Mouse (Mus musculus): ENCODE data around the gene C530008M17Rik. TPM values are rescaled to one million over a fixed set of nuclear protein-coding genes. Genes with fewer than 3 reads are reported as not detected.

Gene C530008M17Rik
- total and polyA plus RNA-seq, 3 experiments: 0.04 to 0.44 TPM; not detected in 1

DNA sequence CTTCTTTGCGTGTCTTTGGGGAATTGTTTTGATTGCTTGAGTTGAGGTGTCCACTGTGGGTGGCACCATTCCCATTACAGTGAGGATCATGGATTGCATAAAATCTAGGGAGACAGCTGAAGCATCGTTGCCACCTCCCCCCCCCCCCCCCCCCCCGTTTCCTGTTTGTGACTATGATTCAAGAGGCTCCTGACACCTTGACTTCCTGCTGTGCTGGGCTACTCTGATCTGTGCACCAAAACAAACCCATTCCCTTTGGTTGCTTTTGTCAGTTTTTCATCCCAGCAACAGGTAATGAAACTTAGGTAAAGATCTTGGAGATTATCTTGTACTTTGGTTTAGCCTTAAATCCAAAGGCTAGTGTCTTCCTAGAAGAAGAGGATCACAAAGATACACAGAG, 24.6 kb downstream of the C530008M17Rik start:
- in situ Hi-C loops (cut with MboI; ENCODE audit: low pct_ligation_motif_present, low pct_unique_long_range_greater_than_20kb, low sequenced_read_pairs): no loop called here
- H3K9me3 ChIP-seq (replicated peaks; ENCODE audit: low read length): no peaks in the 10 kb centered on the region
- no peaks in the 10 kb centered on the region for H3K36me3 ChIP-seq (replicated peaks in 1 of 2; ENCODE audit: control insufficient read depth in 1 of 2, insufficient read depth in 1 of 2, low read length in 1 of 2)

GRCm38 (mm10) chr5:76681895-76682656, 25.8 kb downstream of the C530008M17Rik start:
- Histone ChIP-seq H3K36me3 (replicated peaks in 1 of 2; ENCODE audit: control insufficient read depth in 1 of 2, insufficient read depth in 1 of 2, low read length in 1 of 2) (no peaks in the 10 kb centered on the region), H3K27me3 (replicated peaks) (no peaks in the 10 kb centered on the region), H3K4me3 (replicated peaks in 1 of 3; ENCODE audit: low read depth in 2 of 3, low read length in 2 of 3, poor library complexity in 1 of 3) (no peak overlapping the region), H3K4me2 (ENCODE audit: insufficient read depth, low read depth, poor library complexity, severe bottlenecking) (no peak overlapping the region), H3K79me2 (replicated peaks; ENCODE audit: control insufficient read depth, extremely low read depth, insufficient read depth, poor library complexity, severe bottlenecking) (no peaks in the 10 kb centered on the region), H3K9ac (ENCODE audit: insufficient read depth, low read depth) (no peak overlapping the region), H3K4me1 (ENCODE audit: control insufficient read depth in 1 of 2, insufficient read depth in 2 of 2) (no peaks in the 10 kb centered on the region), H3K9me3 (replicated peaks; ENCODE audit: low read length) (no peaks in the 10 kb centered on the region), H3K27ac (ENCODE audit: insufficient read depth, low read depth) (no peak overlapping the region)
- TF ChIP-seq MAX (IDR thresholded peaks at IDR 0.05; ENCODE audit: low read length) (no peak), ETS1 (conservative IDR thresholded peaks at IDR 0.05; ENCODE audit: low read depth, low read length) (no peak), MAFK (IDR thresholded peaks at IDR 0.05; ENCODE audit: insufficient replicate concordance, low read length) (no peak), KAT2A (IDR thresholded peaks at IDR 0.05; ENCODE audit: insufficient replicate concordance, low read length) (no peak), CTCF (conservative IDR thresholded peaks at IDR 0.05 in 1 of 2, IDR thresholded peaks at IDR 0.05 in 1 of 2; ENCODE audit: low read depth in 2 of 2, low read length in 2 of 2) (no peak), E2F4 (IDR thresholded peaks at IDR 0.05; ENCODE audit: insufficient replicate concordance, low read depth, low read length) (no peak), TBP (conservative IDR thresholded peaks at IDR 0.05; ENCODE audit: low read depth, low read length) (no peak), JUND (conservative IDR thresholded peaks at IDR 0.05; ENCODE audit: low read depth, low read length) (no peak), ELF1 (IDR thresholded peaks at IDR 0.05; ENCODE audit: low read depth, low read length) (no peak), EP300 (IDR thresholded peaks at IDR 0.05; ENCODE audit: low read length) (no peak), PAX5 (IDR thresholded peaks at IDR 0.05; ENCODE audit: low read length) (no peak), USF1 (IDR thresholded peaks at IDR 0.05; ENCODE audit: low read depth, low read length) (no peak)
- dilution Hi-C loops (cut with MboI; ENCODE audit: extremely low pct_ligation_motif_present, extremely low pct_unique_long_range_greater_than_20kb, low sequenced_read_pairs): no loop called here
- in situ Hi-C loops (cut with MboI; ENCODE audit: low pct_ligation_motif_present, low pct_unique_long_range_greater_than_20kb, low sequenced_read_pairs): no loop called here
- no peak for DNase-seq (ENCODE audit: extremely low read depth)

More for the DNA sequence above, 24.6 kb downstream of the C530008M17Rik start:
- Histone ChIP-seq H3K4me3 (replicated peaks in 1 of 3; ENCODE audit: low read depth in 2 of 3, low read length in 2 of 3, poor library complexity in 1 of 3) (no peak overlapping the region), H3K27me3 (replicated peaks) (no peaks in the 10 kb centered on the region), H3K9ac (ENCODE audit: insufficient read depth, low read depth) (no peak overlapping the region), H3K79me2 (replicated peaks; ENCODE audit: control insufficient read depth, extremely low read depth, insufficient read depth, poor library complexity, severe bottlenecking) (no peaks in the 10 kb centered on the region), H3K27ac (ENCODE audit: insufficient read depth, low read depth) (no peak overlapping the region), H3K4me1 (ENCODE audit: control insufficient read depth in 1 of 2, insufficient read depth in 2 of 2) (no peaks in the 10 kb centered on the region), H3K4me2 (ENCODE audit: insufficient read depth, low read depth, poor library complexity, severe bottlenecking) (no peak overlapping the region)
- DNase-seq (ENCODE audit: extremely low read depth): no peak
- dilution Hi-C loops (cut with MboI; ENCODE audit: extremely low pct_ligation_motif_present, extremely low pct_unique_long_range_greater_than_20kb, low sequenced_read_pairs): no loop called here
- TF ChIP-seq HCFC1 (IDR thresholded peaks at IDR 0.05; ENCODE audit: low read depth, low read length) (no peak), ELF1 (IDR thresholded peaks at IDR 0.05; ENCODE audit: low read depth, low read length) (no peak), ZKSCAN1 (IDR thresholded peaks at IDR 0.05; ENCODE audit: borderline replicate concordance, low read depth, low read length) (no peak), MYC (IDR thresholded peaks at IDR 0.05; ENCODE audit: low read depth, low read length) (no peak), POLR2AphosphoS2 (IDR thresholded peaks at IDR 0.05; ENCODE audit: low read depth, low read length) (no peak), JUND (conservative IDR thresholded peaks at IDR 0.05; ENCODE audit: low read depth, low read length) (no peak), UBTF (IDR thresholded peaks at IDR 0.05; ENCODE audit: low read depth, low read length) (no peak), POLR2A (IDR thresholded peaks at IDR 0.05; ENCODE audit: low read depth, low read length) (no peak), CTCF (conservative IDR thresholded peaks at IDR 0.05 in 1 of 2, IDR thresholded peaks at IDR 0.05 in 1 of 2; ENCODE audit: low read depth in 2 of 2, low read length in 2 of 2) (no peak), RCOR1 (conservative IDR thresholded peaks at IDR 0.05; ENCODE audit: low read depth, low read length) (no peak), ZC3H11A (IDR thresholded peaks at IDR 0.05; ENCODE audit: low read depth, low read length) (no peak), NELFE (IDR thresholded peaks at IDR 0.05; ENCODE audit: low read depth, low read length) (no peak), MEF2A (IDR thresholded peaks at IDR 0.05; ENCODE audit: borderline replicate concordance, low read depth, low read length) (no peak), MAX (IDR thresholded peaks at IDR 0.05; ENCODE audit: low read length) (no peak)

Data from CH12.LX (cell line).